7 mouse cellular contexts compared by ENCODE assay signal in genomic region chr17:44709516-44710252, GRCm38 (mm10).
DNase-seq lines count a peak whose midpoint lies in the region; ATAC-seq and TF ChIP-seq lines count a peak whose summit lies in the region.

No protein-coding gene starts in this region.

- no peaks in the 10 kb centered on the region for H3K9me3 ChIP-seq in MEL (replicated peaks; ENCODE audit: insufficient read depth, low read length)
- no peaks in the 10 kb centered on the region for H3K9me3 ChIP-seq in limb, embryonic 14.5 days (ENCODE audit: control insufficient read depth, low read length)
- no peaks in the 10 kb centered on the region for H3K9me3 ChIP-seq in neural tube, embryonic 14.5 days (ENCODE audit: control insufficient read depth, low read length)

- TF ChIP-seq EP300 in MEL (IDR thresholded peaks at IDR 0.05; ENCODE audit: low read depth in 1 of 2, low read length in 2 of 2): peak in 1 of 2 experiments; percentile 27; a peak in 1 of 4 replicates

- DNase-seq in MEL (ENCODE audit: low read depth, low spot score) (peak; percentile 45), adipocyte (ENCODE audit: low spot score) (peak; percentile 100)
- peak; percentile 45 for DNase-seq in gastrocnemius, adult 8-10 months (ENCODE audit: low spot score in 2 of 2)
- peak; percentile 56 for DNase-seq in kidney, adult 11 months
- peak; percentile 80 for DNase-seq in limb, embryonic 14.5 days (ENCODE audit: low spot score)

- no peak for TF ChIP-seq RAD21 in MEL (IDR thresholded peaks at IDR 0.05; ENCODE audit: low read depth, low read length)

- no peaks in the 10 kb centered on the region for H3K27me3 ChIP-seq in MEL (ENCODE audit: control insufficient read depth in 1 of 2, insufficient read depth in 2 of 2, low read length in 2 of 2)
- H3K27me3 ChIP-seq in limb, embryonic 14.5 days (ENCODE audit: control insufficient read depth, insufficient read depth, low read length): no peaks in the 10 kb centered on the region
- no peaks in the 10 kb centered on the region for H3K27me3 ChIP-seq in neural tube, embryonic 14.5 days (ENCODE audit: control insufficient read depth, insufficient read depth, low read length)

- WGBS in limb, embryonic 14.5 days: 25% methylated on average over 11 of the region's 11 CpGs
- 40% methylated on average over 11 of the region's 11 CpGs for whole genome bisulfite sequencing in neural tube, embryonic 14.5 days

- no peaks in the 10 kb centered on the region for H3K79me2 ChIP-seq in MEL (ENCODE audit: control insufficient read depth, insufficient read depth, low read length, poor library complexity)

- ATAC-seq in limb, embryonic 14.5 days (ENCODE audit: low FRiP score, low read depth): peak; percentile 55; the same call in 1 of the 2 replicates
- peak; percentile 76; the same call in 1 of the 2 replicates for ATAC-seq in neural tube, embryonic 14.5 days (ENCODE audit: low read depth)
- ATAC-seq in CD4-positive, CD25-positive, alpha-beta regulatory T cell, adult 4 months: no peak

- no peak overlapping the region for H3K27ac ChIP-seq in MEL (ENCODE audit: control insufficient read depth, low read depth, low read length)
- no peak overlapping the region for H3K27ac ChIP-seq in limb, embryonic 14.5 days (replicated peaks; ENCODE audit: low read depth, low read length)
- H3K27ac ChIP-seq in neural tube, embryonic 14.5 days (ENCODE audit: low read depth, low read length): no peak overlapping the region

- no peak overlapping the region for H3K4me3 ChIP-seq in MEL (ENCODE audit: control insufficient read depth in 1 of 2, insufficient read depth in 1 of 2, low read depth in 2 of 2, low read length in 2 of 2)
- H3K4me3 ChIP-seq in limb, embryonic 14.5 days (replicated peaks; ENCODE audit: low read length): no peak overlapping the region
- H3K4me3 ChIP-seq in neural tube, embryonic 14.5 days (ENCODE audit: low read depth, low read length): no peak overlapping the region

- peaks cover 0 to 5% of the 10 kb centered on the region in 2 experiments; a peak in 2 of 4 replicates for H3K36me3 ChIP-seq in MEL (ENCODE audit: control insufficient read depth in 1 of 2, insufficient read depth in 2 of 2, low read length in 2 of 2)
- H3K36me3 ChIP-seq in limb, embryonic 14.5 days (ENCODE audit: control insufficient read depth, insufficient read depth, low read length): no peaks in the 10 kb centered on the region; the same call in 1 of the 2 replicates
- H3K36me3 ChIP-seq in neural tube, embryonic 14.5 days (ENCODE audit: control insufficient read depth, insufficient read depth, low read length): no peaks in the 10 kb centered on the region

- TF ChIP-seq CTCF in MEL (IDR thresholded peaks at IDR 0.05 in 2 of 3, conservative IDR thresholded peaks at IDR 0.05 in 1 of 3; ENCODE audit: control insufficient read depth in 1 of 3, insufficient read depth in 1 of 3, low read depth in 2 of 3, low read length in 3 of 3, poor library complexity in 1 of 3, severe bottlenecking in 1 of 3): no peak

- no peak overlapping the region for H3K4me2 ChIP-seq in limb, embryonic 14.5 days (replicated peaks; ENCODE audit: low read depth, low read length, severe bottlenecking)
- no peak overlapping the region for H3K4me2 ChIP-seq in neural tube, embryonic 14.5 days (ENCODE audit: low read depth, low read length)

- H3K4me1 ChIP-seq in MEL (ENCODE audit: control insufficient read depth in 1 of 2, insufficient read depth in 2 of 2, low read length in 2 of 2): no peaks in the 10 kb centered on the region; a peak in 1 of 4 replicates
- peaks cover 12% of the 10 kb centered on the region; the same call in 1 of the 2 replicates for H3K4me1 ChIP-seq in limb, embryonic 14.5 days (ENCODE audit: control insufficient read depth, insufficient read depth, low read length)
- no peaks in the 10 kb centered on the region for H3K4me1 ChIP-seq in neural tube, embryonic 14.5 days (ENCODE audit: control insufficient read depth, insufficient read depth, low read length)

- TF ChIP-seq POLR2A in MEL (IDR thresholded peaks at IDR 0.05; ENCODE audit: control insufficient read depth in 1 of 2, insufficient read depth in 1 of 2, low read depth in 1 of 2, low read length in 2 of 2, poor library complexity in 1 of 2): no peak
- no peak for TF ChIP-seq POLR2A in limb, embryonic 14.5 days (IDR thresholded peaks at IDR 0.05; ENCODE audit: borderline replicate concordance, extremely low read depth, insufficient read depth, insufficient read length)

- H3K9ac ChIP-seq in MEL (ENCODE audit: control insufficient read depth, low read depth, low read length, poor library complexity, severe bottlenecking): no peak overlapping the region
- no peak overlapping the region for H3K9ac ChIP-seq in limb, embryonic 14.5 days (ENCODE audit: low read depth, low read length, severe bottlenecking)
- H3K9ac ChIP-seq in neural tube, embryonic 14.5 days (replicated peaks; ENCODE audit: low read depth, low read length): no peak overlapping the region

TF ChIP-seq in MEL, 35 proteins besides CTCF, POLR2A, EP300 and RAD21:
- TF ChIP-seq CHD2 (IDR thresholded peaks at IDR 0.05; ENCODE audit: low read length): no peak
- no peak for TF ChIP-seq MAZ (IDR thresholded peaks at IDR 0.05; ENCODE audit: low read depth, low read length)
- TF ChIP-seq MXI1 (IDR thresholded peaks at IDR 0.05; ENCODE audit: low read depth, low read length): no peak
- TF ChIP-seq RCOR1 (IDR thresholded peaks at IDR 0.05; ENCODE audit: low read depth, low read length): no peak
- TF ChIP-seq CHD1 (IDR thresholded peaks at IDR 0.05; ENCODE audit: low read depth, low read length): no peak
- no peak for TF ChIP-seq ZNF384 (IDR thresholded peaks at IDR 0.05; ENCODE audit: low read depth, low read length)
- no peak for TF ChIP-seq ZKSCAN1 (IDR thresholded peaks at IDR 0.05; ENCODE audit: low read depth, low read length)
- TF ChIP-seq GABPA (IDR thresholded peaks at IDR 0.05; ENCODE audit: low read depth, low read length): no peak
- no peak for TF ChIP-seq JUND (IDR thresholded peaks at IDR 0.05; ENCODE audit: low read depth, low read length)
- no peak for TF ChIP-seq BHLHE40 (IDR thresholded peaks at IDR 0.05; ENCODE audit: borderline replicate concordance, low read depth, low read length)

Comparison
In these comparisons a context has a peak if more than half of its experiments do, and no peak if none do; other contexts are left out.
1. DNase-seq: peak in every context shown above with its lines; median percentile 100 in adipocyte; 80 in limb, embryonic 14.5 days; 56 in kidney, adult 11 months; 45 in MEL; 45 in gastrocnemius, adult 8-10 months.